Mouse (Mus musculus) T-helper 2 cell (primary cell): ENCODE results near the gene Micall2.

Source experiments
- in situ Hi-C: fragments of 300-600 bp; cut with MboI, MseI; formaldehyde crosslinking; loops from one replicate; pipeline ENCODE4 v1.15.1; 2025; ENCODE audit warnings: high pct_unique_total_duplicates

The Micall2 gene

DNA sequence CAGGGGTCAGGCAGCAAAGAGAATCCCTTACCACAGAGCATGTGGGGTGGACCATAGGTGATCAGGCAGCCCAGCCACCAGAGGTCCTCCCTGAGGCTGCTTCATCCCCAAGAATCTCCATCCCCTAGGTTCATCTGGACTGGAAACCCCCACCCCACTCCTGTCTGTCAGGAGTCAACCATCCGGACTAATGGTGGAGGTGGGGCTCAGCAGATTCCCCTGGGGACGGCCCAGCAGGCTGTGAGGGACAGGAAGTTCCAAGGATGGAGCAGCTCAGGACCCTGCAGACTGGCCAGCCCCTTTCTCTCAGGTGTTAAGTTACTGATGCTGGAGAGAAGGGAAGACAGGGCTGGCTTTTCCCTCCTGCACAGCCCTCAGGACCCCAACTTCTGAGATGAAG lies 52.9 kb downstream of the Micall2 start:
- in situ Hi-C loops, result loop anchor here (10.0 kb wide), 1 partner anchor 158 kb away; no protein-coding TSS in a partner anchor

DNA sequence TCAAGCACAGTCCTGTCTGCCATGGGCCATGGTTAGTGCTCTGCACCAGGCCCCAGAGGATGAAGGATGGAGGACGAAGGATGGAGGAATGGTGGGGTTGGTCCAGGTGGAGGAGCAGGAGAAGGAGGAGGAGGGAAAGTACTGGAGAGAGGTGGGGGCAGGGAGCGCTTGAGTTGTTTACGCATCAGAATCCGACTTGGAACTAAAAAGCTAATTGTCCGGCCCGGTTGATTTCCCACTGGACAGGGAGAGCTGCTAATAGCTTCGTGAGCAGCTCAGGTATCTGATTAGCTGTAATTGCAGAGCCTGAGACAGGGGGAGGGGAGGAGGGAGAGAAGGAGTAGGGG lies 53.5 kb downstream of the Micall2 start:
- in situ Hi-C loops, result loop anchor here (10.0 kb wide), 1 partner anchor 158 kb away; no protein-coding TSS in a partner anchor

DNA sequence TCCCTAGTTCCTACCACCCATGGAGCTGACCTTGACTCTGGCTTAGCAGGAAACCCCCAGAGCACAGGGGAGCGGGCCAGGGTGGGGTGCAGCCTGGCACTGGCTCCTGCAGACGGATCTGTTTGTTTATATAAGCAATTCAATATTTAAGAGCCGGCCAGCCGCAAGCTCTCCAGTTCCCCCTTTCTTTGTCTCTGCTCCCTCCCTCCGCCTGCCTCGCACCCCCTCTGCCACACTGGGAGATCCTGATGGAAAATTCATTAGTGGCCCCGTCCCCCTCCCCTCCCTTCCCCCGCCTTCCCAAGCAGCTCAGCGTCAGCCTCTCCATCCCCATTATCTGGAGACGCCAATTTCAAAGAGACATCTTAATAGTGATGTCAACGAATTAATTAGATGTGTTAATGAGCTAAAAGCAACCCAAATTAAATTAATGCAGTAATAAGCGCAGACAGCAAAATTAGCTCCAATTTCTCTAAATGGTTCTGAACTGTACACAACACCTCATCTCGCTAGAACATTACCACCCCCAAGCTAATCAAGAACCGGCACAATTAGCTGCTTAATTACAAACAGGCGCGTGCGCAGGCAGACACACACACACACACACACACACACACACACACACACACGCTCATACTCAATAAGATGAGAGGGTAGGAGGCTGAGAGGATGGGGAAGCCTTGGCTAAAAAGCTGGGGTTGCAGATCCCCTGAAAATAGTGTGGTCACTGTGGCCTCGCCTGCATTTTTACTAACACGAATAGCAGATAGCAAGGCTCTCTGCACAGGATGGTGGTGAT lies 54.1 kb downstream of the Micall2 start:
- in situ Hi-C loops, result loop anchor here (10.0 kb wide), 1 partner anchor 157 kb away; no protein-coding TSS in a partner anchor

DNA sequence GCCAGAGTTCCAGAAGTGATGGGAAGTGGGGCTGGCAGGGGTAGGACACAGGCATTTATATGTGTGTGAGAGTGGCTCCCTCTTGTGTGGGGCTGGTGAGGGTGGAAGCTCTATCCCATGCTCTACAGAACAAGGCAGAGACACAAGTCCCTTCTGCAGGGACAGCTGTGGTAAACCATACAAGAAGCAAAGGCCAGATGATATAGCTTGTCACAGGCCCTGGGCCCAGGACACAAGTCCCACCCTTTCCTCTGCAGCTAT lies 60.5 kb downstream of the Micall2 start:
- in situ Hi-C loops, result no loop called here

DNA sequence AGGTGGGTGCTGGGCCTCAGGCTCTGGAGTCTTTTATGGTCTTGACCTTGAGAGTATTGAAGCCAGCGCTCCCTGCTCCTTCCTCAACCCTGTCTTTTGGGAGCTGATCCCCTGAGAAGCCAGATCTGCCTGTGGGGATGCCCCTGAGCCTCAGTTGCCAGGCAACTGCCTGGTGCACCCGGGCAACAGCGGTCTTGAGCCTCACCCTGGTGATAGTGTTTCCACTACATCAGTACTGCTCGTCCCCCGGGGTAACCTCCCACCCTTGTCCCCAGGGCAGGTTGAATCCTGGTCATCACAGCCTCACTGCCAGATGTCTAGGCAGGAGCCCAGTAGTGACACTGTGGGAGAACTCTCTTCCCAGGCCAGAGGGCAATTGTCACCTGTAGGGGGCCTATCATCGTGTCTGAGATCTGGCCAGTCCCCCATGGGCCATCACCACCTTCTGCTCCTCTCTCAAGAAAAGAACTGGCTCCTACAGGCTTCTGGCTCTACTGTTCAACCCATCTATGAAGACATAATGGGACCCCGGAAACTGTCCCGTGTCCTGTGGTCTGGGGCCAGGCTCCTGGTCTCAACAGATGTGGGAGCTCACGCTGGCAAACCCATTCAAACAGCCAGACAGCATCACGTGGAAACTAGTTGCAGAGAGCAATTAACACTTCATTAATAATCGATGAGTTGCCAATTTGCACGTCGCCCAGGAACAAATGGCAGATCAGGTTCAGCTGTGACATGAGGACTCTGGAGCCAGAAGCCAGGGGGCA lies 61.0 kb downstream of the Micall2 start:
- in situ Hi-C loops, result no loop called here

DNA sequence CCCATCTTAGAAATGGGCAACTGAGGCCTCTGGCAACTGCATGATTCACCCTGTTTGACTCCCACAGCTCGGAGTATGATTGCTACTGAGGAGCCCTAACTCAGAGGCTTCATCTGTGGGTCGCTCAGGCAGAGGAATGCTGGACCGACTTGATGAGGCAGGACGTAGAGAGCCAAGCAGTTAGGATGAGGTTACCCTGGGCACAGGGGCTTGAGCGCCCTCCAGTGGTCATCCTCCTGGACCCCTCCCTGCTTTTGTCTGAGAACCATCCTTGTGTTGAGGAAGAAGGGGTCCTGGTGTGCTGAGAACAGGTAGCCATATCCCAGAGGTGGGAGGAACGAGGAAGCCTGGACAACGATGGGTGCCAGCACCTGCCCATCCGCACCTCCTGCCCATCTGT lies 66.8 kb downstream of the Micall2 start:
- in situ Hi-C loops, result loop anchor here (5.0 kb wide), 1 partner anchor 127 kb away; the partner anchor contains the start of gene Uncx

DNA sequence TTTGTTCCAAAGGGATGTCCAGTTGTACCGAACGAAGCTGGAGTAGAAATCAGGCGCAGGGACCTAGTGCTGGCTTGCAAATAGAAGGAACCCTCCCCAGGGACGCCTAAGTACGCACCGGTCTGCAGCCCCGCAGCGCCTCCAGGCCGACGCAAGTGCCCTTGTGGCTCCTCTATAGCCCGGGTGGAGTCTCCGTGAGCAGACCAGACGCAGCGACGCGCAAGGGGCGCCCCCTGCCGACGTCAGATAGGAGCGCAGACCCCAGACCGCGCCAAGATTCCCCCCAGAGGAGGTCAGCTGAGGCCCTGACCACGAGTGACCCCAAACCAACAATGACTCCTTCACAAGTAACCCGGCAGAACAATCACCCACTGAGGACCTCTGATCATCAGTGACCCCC lies 67.6 kb downstream of the Micall2 start:
- in situ Hi-C loops, result loop anchor here (5.0 kb wide), 1 partner anchor 126 kb away; the partner anchor contains the start of gene Uncx

DNA sequence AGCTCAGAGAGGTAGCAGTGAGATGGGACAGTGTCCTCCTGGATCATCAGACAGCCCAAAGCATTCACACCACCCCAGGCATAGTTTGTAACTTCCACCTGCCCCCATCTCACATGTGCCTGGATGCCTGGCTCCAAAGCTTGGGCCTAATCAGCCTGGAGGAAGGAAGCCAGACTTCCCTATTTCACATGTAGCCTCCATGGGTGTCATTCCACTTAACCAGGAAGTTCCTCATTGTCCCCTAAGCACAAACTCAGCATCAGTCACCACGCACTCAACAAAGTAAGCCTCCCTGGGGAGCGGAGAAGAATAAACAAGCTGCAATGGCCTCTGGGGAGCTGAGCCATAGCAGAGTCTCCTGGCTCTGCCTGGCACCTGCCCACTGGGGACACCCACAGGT lies 69.6 kb downstream of the Micall2 start:
- in situ Hi-C loops, result loop anchor here (5.0 kb wide), 1 partner anchor 124 kb away; the partner anchor contains the start of gene Uncx

DNA sequence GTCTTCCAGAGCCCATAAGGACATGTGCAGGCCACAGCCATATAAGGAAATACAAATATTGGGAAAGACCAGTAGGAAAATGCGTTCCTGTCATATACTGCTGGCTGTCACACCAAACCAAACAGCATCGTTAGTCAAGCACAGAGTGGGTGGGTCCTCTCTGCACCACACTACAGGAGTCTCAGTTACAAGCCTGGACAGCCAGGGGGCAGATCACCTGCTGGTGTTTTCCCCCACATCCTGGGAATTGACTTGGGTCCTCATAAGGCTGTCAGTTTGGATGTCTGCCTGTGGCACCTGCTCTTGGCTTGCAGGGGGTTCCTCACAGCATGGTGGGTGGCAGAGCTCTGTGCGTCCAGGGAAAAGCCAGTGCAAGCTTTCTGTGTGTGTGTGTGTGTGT lies 70.8 kb downstream of the Micall2 start:
- in situ Hi-C loops, result loop anchor here (5.0 kb wide), 1 partner anchor 123 kb away; the partner anchor contains the start of gene Uncx

DNA sequence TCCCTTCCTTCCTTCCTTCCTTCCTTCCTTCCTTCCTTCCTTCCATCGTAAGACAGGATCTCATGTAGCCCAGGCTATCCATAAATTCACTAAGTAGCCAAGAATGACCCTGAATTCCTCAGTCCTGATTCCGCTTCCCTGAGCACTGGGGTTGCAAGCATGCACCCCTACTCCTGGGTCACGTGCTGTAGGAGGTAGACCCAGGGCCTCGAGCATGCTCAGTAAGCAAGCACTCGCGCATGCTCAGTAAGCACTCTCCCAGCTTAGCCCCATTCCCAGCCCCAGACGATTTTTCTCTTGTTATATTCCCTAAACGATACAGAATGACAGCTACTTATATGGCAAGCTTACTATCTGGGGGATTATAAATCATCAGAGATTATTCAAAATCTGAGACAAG lies 74.4 kb downstream of the Micall2 start:
- in situ Hi-C loops, result no loop called here

DNA sequence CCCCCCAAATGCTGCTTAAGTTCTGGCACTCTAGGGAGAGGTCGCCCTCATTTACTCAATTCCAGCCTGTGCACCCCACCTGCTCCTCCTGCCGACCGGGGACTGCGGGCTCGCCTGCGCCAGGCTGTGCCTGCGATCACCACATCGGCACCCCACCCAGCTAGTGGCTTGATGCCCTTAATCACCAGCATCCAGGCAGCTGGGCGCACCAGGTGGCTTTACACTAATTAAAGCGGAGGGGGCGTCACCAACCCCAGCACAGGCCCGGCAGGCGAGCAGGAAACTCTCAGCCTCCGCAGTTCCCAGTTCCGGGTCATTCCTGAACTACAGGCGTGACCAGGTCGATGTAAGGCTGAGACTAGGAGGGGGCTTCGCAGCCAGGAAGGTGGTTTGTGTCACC lies 76.8 kb downstream of the Micall2 start:
- in situ Hi-C loops, result no loop called here

DNA sequence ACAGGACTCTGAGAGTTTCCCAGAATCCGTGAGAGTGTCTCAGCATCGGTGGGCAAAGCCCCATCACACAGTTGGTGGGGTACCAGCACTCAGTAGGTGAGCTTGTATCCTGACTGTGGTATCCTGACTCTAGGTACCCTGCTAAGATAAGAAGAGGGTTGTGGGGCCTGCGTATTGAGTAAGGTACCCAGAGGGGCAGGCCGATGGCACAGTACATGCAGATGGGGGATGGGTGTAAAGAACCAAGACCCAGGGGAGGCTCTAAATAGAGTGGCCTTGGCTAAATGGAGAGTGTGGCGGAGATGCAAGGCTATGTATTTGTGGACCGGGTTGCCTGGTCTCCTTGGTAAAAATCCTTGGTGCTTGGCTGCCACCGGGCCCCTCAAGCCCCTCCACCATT lies 77.3 kb downstream of the Micall2 start:
- in situ Hi-C loops, result no loop called here

DNA sequence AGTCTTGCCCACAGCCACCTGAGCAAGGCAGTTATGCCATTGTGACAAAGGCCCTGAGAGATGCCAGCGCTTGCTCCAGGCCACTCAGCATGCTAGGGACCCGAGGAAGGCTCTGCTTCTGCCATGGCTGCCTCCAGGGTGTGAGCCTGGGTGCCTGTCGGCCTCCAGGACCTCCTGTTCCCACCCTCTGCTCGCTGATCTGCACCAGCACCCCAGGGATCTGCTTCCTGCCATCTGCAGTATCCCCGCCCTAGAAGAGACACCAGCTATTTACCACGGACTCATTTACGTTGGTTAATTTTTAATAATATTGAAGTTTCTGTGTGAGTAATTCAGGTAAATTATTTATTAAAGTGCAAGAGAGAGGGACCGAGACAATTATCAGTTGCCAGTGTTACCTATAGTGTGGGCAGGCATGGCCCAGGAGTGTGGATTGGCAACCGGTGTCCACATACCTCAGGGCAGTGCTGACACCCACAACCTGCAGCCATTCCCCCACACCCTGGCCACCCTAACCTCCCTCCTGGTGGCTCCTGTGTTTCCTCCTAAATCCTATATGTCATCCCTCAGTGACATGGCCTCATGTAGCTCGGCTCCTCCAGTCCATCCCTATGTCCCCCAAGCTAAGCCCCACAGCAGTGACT lies 78.1 kb downstream of the Micall2 start:
- in situ Hi-C loops, result no loop called here
